ENCODE assay signal across 15 mouse cellular contexts in genomic region chr11:18926798-18927197, GRCm38 (mm10).
DNase-seq lines count a peak whose midpoint lies in the region; ATAC-seq and TF ChIP-seq lines count a peak whose summit lies in the region.
"Had no signal": no experiment of that assay in that cellular context is flagged by ENCODE, and none has a peak within 500 bp of the region (broad histone marks: within the 10 kb centered on the region; RNA-seq: fewer than 3 reads in every experiment).

No protein-coding gene starts in this region.

- H3K9me3 ChIP-seq in heart, embryonic 15.5 days (replicated peaks), result no peaks in the 10 kb centered on the region
- H3K9me3 ChIP-seq in midbrain, embryonic 12.5 days, result no peaks in the 10 kb centered on the region
- no peaks in the 10 kb centered on the region for H3K9me3 ChIP-seq in midbrain, embryonic 11.5 days (ENCODE audit: control insufficient read depth, low read length)
- no peaks in the 10 kb centered on the region for H3K9me3 ChIP-seq in stomach, embryonic 16.5 days (replicated peaks; ENCODE audit: control insufficient read depth, low read length)
- no peaks in the 10 kb centered on the region for H3K9me3 ChIP-seq in forebrain, embryonic 11.5 days (ENCODE audit: control insufficient read depth, low read length)
- H3K9me3 ChIP-seq: embryonic facial prominence, embryonic 15.5 days; forebrain, embryonic 10.5 days; limb, embryonic 10.5 days had no signal

- peak overlapping the region; percentile 67 for H3K27ac ChIP-seq in heart, embryonic 15.5 days
- no peak overlapping the region for H3K27ac ChIP-seq in heart, adult 2 months
- H3K27ac ChIP-seq in midbrain, embryonic 12.5 days (replicated peaks), result no peak overlapping the region
- H3K27ac ChIP-seq in midbrain, embryonic 11.5 days (ENCODE audit: low read depth, low read length), result no peak overlapping the region
- peak overlapping the region; percentile 37; the same call in 1 of the 2 replicates for H3K27ac ChIP-seq in embryonic fibroblast, embryonic 13.5 days (ENCODE audit: insufficient read depth, low read length)
- no peak overlapping the region for H3K27ac ChIP-seq in stomach, embryonic 16.5 days (ENCODE audit: low read length)
- H3K27ac ChIP-seq in forebrain, embryonic 11.5 days (ENCODE audit: low read depth, low read length), result no peak overlapping the region
- H3K27ac ChIP-seq: embryonic facial prominence, embryonic 15.5 days; forebrain, embryonic 10.5 days; limb, embryonic 10.5 days had no signal

- no peak for TF ChIP-seq CTCF in heart, adult 2 months (IDR thresholded peaks at IDR 0.05)
- no peak for TF ChIP-seq CTCF in embryonic fibroblast, embryonic 13.5 days (IDR thresholded peaks at IDR 0.05; ENCODE audit: borderline replicate concordance, insufficient read depth, low read length)

- no peaks in the 10 kb centered on the region for H3K79me2 ChIP-seq in heart, adult 2 months (replicated peaks; ENCODE audit: control insufficient read depth, insufficient read depth, low read length)

- peak overlapping the region; percentile 19; the same call in 1 of the 2 replicates for H3K4me2 ChIP-seq in heart, embryonic 15.5 days
- no peak overlapping the region for H3K4me2 ChIP-seq in midbrain, embryonic 12.5 days (replicated peaks)
- no peak overlapping the region for H3K4me2 ChIP-seq in midbrain, embryonic 11.5 days
- no peak overlapping the region for H3K4me2 ChIP-seq in stomach, embryonic 16.5 days (ENCODE audit: low read depth, low read length)
- no peak overlapping the region for H3K4me2 ChIP-seq in forebrain, embryonic 11.5 days (ENCODE audit: low read depth, low read length, severe bottlenecking)
- H3K4me2 ChIP-seq: embryonic facial prominence, embryonic 15.5 days had no signal

- no peaks in the 10 kb centered on the region for H3K27me3 ChIP-seq in heart, embryonic 15.5 days
- no peaks in the 10 kb centered on the region for H3K27me3 ChIP-seq in heart, adult 2 months (ENCODE audit: control insufficient read depth, insufficient read depth, low read length)
- H3K27me3 ChIP-seq in midbrain, embryonic 12.5 days, result no peaks in the 10 kb centered on the region
- no peaks in the 10 kb centered on the region for H3K27me3 ChIP-seq in midbrain, embryonic 11.5 days (ENCODE audit: control insufficient read depth, insufficient read depth, low read length)
- no peaks in the 10 kb centered on the region for H3K27me3 ChIP-seq in stomach, embryonic 16.5 days (ENCODE audit: control insufficient read depth, insufficient read depth, low read length)
- H3K27me3 ChIP-seq in forebrain, embryonic 11.5 days (ENCODE audit: control insufficient read depth, insufficient read depth, low read length), result no peaks in the 10 kb centered on the region
- H3K27me3 ChIP-seq: embryonic facial prominence, embryonic 15.5 days had no signal

- H3K9ac ChIP-seq in heart, embryonic 15.5 days, result no peak overlapping the region
- H3K9ac ChIP-seq in heart, adult 2 months (ENCODE audit: low read depth, low read length), result no peak overlapping the region
- H3K9ac ChIP-seq in midbrain, embryonic 12.5 days (replicated peaks), result no peak overlapping the region
- no peak overlapping the region for H3K9ac ChIP-seq in midbrain, embryonic 11.5 days (ENCODE audit: low read length)
- no peak overlapping the region for H3K9ac ChIP-seq in stomach, embryonic 16.5 days (ENCODE audit: low read length)
- no peak overlapping the region for H3K9ac ChIP-seq in forebrain, embryonic 11.5 days (ENCODE audit: low read length)
- H3K9ac ChIP-seq: embryonic facial prominence, embryonic 15.5 days; liver, postnatal 0 days had no signal

- intact Hi-C loops in heart, adult 2 months (cut with DNase I), result no loop called here

- no peak for TF ChIP-seq EP300 in heart, adult 2 months (IDR thresholded peaks at IDR 0.05; ENCODE audit: insufficient read depth, low read depth, low read length)

- ATAC-seq in heart, embryonic 15.5 days (replicated peaks; ENCODE audit: insufficient number of reproducible peaks, insufficient read depth, low FRiP score, low read depth), result 0 out of 2 replicates have a peak, but pooled peaks have one; percentile 32
- peak; percentile 35; the same call in 1 of the 2 replicates for ATAC-seq in midbrain, embryonic 12.5 days (ENCODE audit: low FRiP score, low read depth)
- ATAC-seq in midbrain, embryonic 11.5 days (ENCODE audit: low FRiP score), result no peak
- peak; percentile 76 for ATAC-seq in stomach, embryonic 16.5 days (ENCODE audit: insufficient read depth, low FRiP score)
- no peak for ATAC-seq in forebrain, embryonic 11.5 days (replicated peaks; ENCODE audit: low FRiP score)
- ATAC-seq: inflammation-experienced regulatory T-cells, adult 6 months had no signal

- no peak for DNase-seq in heart, adult 2 months
- DNase-seq in midbrain, embryonic 11.5 days (ENCODE audit: low spot score, missing footprints), result no peak
- DNase-seq in forebrain, embryonic 11.5 days (ENCODE audit: low spot score), result no peak
- no peak for DNase-seq in spleen, adult 12 weeks (ENCODE audit: low spot score)
- DNase-seq: right cerebral cortex, postnatal 4 days; thymus, adult 2 months had no signal

- peaks cover 43% of the 10 kb centered on the region for H3K4me1 ChIP-seq in heart, embryonic 15.5 days (replicated peaks)
- peaks cover 4% of the 10 kb centered on the region for H3K4me1 ChIP-seq in heart, adult 2 months (ENCODE audit: control insufficient read depth, insufficient read depth, low read length)
- peaks cover 28% of the 10 kb centered on the region for H3K4me1 ChIP-seq in midbrain, embryonic 12.5 days
- H3K4me1 ChIP-seq in midbrain, embryonic 11.5 days (ENCODE audit: control insufficient read depth, insufficient read depth, low read length), result peaks cover 17% of the 10 kb centered on the region
- H3K4me1 ChIP-seq in embryonic fibroblast, embryonic 13.5 days (ENCODE audit: control insufficient read depth, insufficient read depth, low read length), result peaks cover 12% of the 10 kb centered on the region
- peaks cover 39% of the 10 kb centered on the region for H3K4me1 ChIP-seq in stomach, embryonic 16.5 days (ENCODE audit: control insufficient read depth, insufficient read depth, low read length)
- peaks cover 8% of the 10 kb centered on the region; the same call in 1 of the 2 replicates for H3K4me1 ChIP-seq in forebrain, embryonic 11.5 days (replicated peaks; ENCODE audit: control insufficient read depth, insufficient read depth, low read length)

- WGBS in heart, embryonic 15.5 days, result 28% methylated on average over 2 of the region's 2 CpGs
- 50% methylated on average over 2 of the region's 2 CpGs for WGBS in heart, adult 2 months
- WGBS in midbrain, embryonic 12.5 days, result 64% methylated on average over 2 of the region's 2 CpGs
- WGBS in midbrain, embryonic 11.5 days, result 69% methylated on average over 2 of the region's 2 CpGs
- WGBS in stomach, embryonic 16.5 days, result 14% methylated on average over 2 of the region's 2 CpGs
- WGBS in forebrain, embryonic 11.5 days, result 74% methylated on average over 2 of the region's 2 CpGs

- no peaks in the 10 kb centered on the region for H3K36me3 ChIP-seq in heart, embryonic 15.5 days
- H3K36me3 ChIP-seq in heart, adult 2 months (ENCODE audit: control insufficient read depth, insufficient read depth, low read length), result peaks cover 2% of the 10 kb centered on the region
- H3K36me3 ChIP-seq in midbrain, embryonic 12.5 days, result no peaks in the 10 kb centered on the region
- H3K36me3 ChIP-seq in midbrain, embryonic 11.5 days (ENCODE audit: control insufficient read depth, insufficient read depth, low read length), result no peaks in the 10 kb centered on the region
- no peaks in the 10 kb centered on the region; the same call in 1 of the 2 replicates for H3K36me3 ChIP-seq in stomach, embryonic 16.5 days (ENCODE audit: control insufficient read depth, insufficient read depth, low read length)
- H3K36me3 ChIP-seq in forebrain, embryonic 11.5 days (ENCODE audit: control insufficient read depth, insufficient read depth, low read length), result no peaks in the 10 kb centered on the region
- H3K36me3 ChIP-seq: embryonic facial prominence, embryonic 15.5 days; forebrain, embryonic 10.5 days had no signal

- H3K4me3 ChIP-seq in heart, embryonic 15.5 days, result no peak overlapping the region
- H3K4me3 ChIP-seq in heart, adult 2 months, result no peak overlapping the region
- no peak overlapping the region for H3K4me3 ChIP-seq in midbrain, embryonic 12.5 days
- H3K4me3 ChIP-seq in midbrain, embryonic 11.5 days (ENCODE audit: low read depth, low read length), result no peak overlapping the region
- H3K4me3 ChIP-seq in embryonic fibroblast, embryonic 13.5 days (ENCODE audit: insufficient read depth, low read length), result no peak overlapping the region
- H3K4me3 ChIP-seq in stomach, embryonic 16.5 days (replicated peaks; ENCODE audit: low read length), result no peak overlapping the region
- no peak overlapping the region for H3K4me3 ChIP-seq in forebrain, embryonic 11.5 days (ENCODE audit: low read depth, low read length)
- H3K4me3 ChIP-seq: embryonic facial prominence, embryonic 15.5 days; forebrain, embryonic 10.5 days; limb, embryonic 10.5 days had no signal

- TF ChIP-seq POLR2A in heart, adult 2 months (IDR thresholded peaks at IDR 0.05; ENCODE audit: insufficient read depth, low read depth, low read length), result no peak
- TF ChIP-seq POLR2A in embryonic fibroblast, embryonic 13.5 days (IDR thresholded peaks at IDR 0.05; ENCODE audit: low read depth, low read length), result no peak

Comparison
In these comparisons a context has a peak if more than half of its experiments do, and no peak if none do; other contexts are left out.
1. ATAC-seq: peak in heart, embryonic 15.5 days (single experiment), midbrain, embryonic 12.5 days (single experiment) and stomach, embryonic 16.5 days (single experiment); none in midbrain, embryonic 11.5 days (single experiment) and forebrain, embryonic 11.5 days (single experiment).
2. H3K27ac ChIP-seq: peak in heart, embryonic 15.5 days (single experiment) and embryonic fibroblast, embryonic 13.5 days (single experiment); none in heart, adult 2 months (single experiment), midbrain, embryonic 12.5 days (single experiment), midbrain, embryonic 11.5 days (single experiment), stomach, embryonic 16.5 days (single experiment) and forebrain, embryonic 11.5 days (single experiment).